ENCODE assay signal across 11 mouse cellular contexts in genomic region chr16:30655798-30656221, GRCm38 (mm10). TPM values are rescaled to one million over a fixed set of nuclear protein-coding genes. Genes with fewer than 3 reads are reported as not detected.
DNase-seq lines count a peak whose midpoint lies in the region; ATAC-seq and TF ChIP-seq lines count a peak whose summit lies in the region.
"Had no signal": no experiment of that assay in that cellular context is flagged by ENCODE, and none has a peak within 500 bp of the region (broad histone marks: within the 10 kb centered on the region; RNA-seq: fewer than 3 reads in every experiment).

No protein-coding gene starts in this region.

- DNase-seq in hindbrain, embryonic 10.5 days (ENCODE audit: low spot score): peak; percentile 15
- DNase-seq in 3134 (ENCODE audit: extremely low read depth, insufficient read length, low spot score) (peak; percentile 51), 3T3-L1 (ENCODE audit: low read depth, low spot score) (peak; percentile 91)
- DNase-seq in layer of hippocampus, postnatal 36 days: no peak
- no peak for DNase-seq in cerebellum, adult 2 months
- DNase-seq: cerebellum, postnatal 14 days; gastrocnemius, postnatal 25 days had no signal

- H3K4me2 ChIP-seq in hindbrain, embryonic 13.5 days: no peak overlapping the region
- H3K4me2 ChIP-seq in forebrain, embryonic 13.5 days: no peak overlapping the region
- H3K4me2 ChIP-seq: liver, embryonic 12.5 days had no signal

- no peaks in the 10 kb centered on the region for H3K27me3 ChIP-seq in hindbrain, embryonic 10.5 days (ENCODE audit: insufficient read depth, poor library complexity, severe bottlenecking)
- H3K27me3 ChIP-seq in hindbrain, embryonic 13.5 days: no peaks in the 10 kb centered on the region
- H3K27me3 ChIP-seq in forebrain, embryonic 13.5 days: no peaks in the 10 kb centered on the region
- H3K27me3 ChIP-seq in cerebellum, adult 2 months (ENCODE audit: control insufficient read depth, insufficient read depth, low read length): no peaks in the 10 kb centered on the region
- H3K27me3 ChIP-seq: liver, embryonic 12.5 days had no signal

- WGBS in hindbrain, embryonic 10.5 days: 44% methylated on average over 5 of the region's 5 CpGs
- 39% methylated on average over 5 of the region's 5 CpGs for WGBS in hindbrain, embryonic 13.5 days
- WGBS in forebrain, embryonic 13.5 days: 50% methylated on average over 5 of the region's 5 CpGs
- 79% methylated on average over 5 of the region's 5 CpGs for WGBS in cerebellum, adult 2 months

- no peak for ATAC-seq in hindbrain, embryonic 13.5 days (ENCODE audit: low FRiP score)
- ATAC-seq in forebrain, embryonic 13.5 days: 0 out of 2 replicates have a peak, but pooled peaks have one; percentile 50
- ATAC-seq in monocyte, adult 5-6 weeks (replicated peaks; ENCODE audit: insufficient number of reproducible peaks, low FRiP score, low TSS enrichment, poor library complexity, severe bottlenecking): no peak
- ATAC-seq: liver, embryonic 12.5 days had no signal

- H3K27ac ChIP-seq in hindbrain, embryonic 10.5 days: peak overlapping the region; percentile 29; the same call in 1 of the 2 replicates
- no peak overlapping the region for H3K27ac ChIP-seq in hindbrain, embryonic 13.5 days
- H3K27ac ChIP-seq in forebrain, embryonic 13.5 days: no peak overlapping the region
- H3K27ac ChIP-seq in cerebellum, adult 2 months (ENCODE audit: insufficient read depth, low read length): no peak overlapping the region
- H3K27ac ChIP-seq: liver, embryonic 12.5 days had no signal

- H3K9ac ChIP-seq in hindbrain, embryonic 13.5 days: no peak overlapping the region
- no peak overlapping the region for H3K9ac ChIP-seq in forebrain, embryonic 13.5 days
- H3K9ac ChIP-seq: liver, embryonic 12.5 days had no signal

- H3K9me3 ChIP-seq in hindbrain, embryonic 10.5 days: no peaks in the 10 kb centered on the region
- H3K9me3 ChIP-seq in hindbrain, embryonic 13.5 days: no peaks in the 10 kb centered on the region
- H3K9me3 ChIP-seq in forebrain, embryonic 13.5 days (replicated peaks): no peaks in the 10 kb centered on the region
- H3K9me3 ChIP-seq: liver, embryonic 12.5 days had no signal

- no peaks in the 10 kb centered on the region for H3K36me3 ChIP-seq in hindbrain, embryonic 10.5 days
- no peaks in the 10 kb centered on the region for H3K36me3 ChIP-seq in hindbrain, embryonic 13.5 days
- H3K36me3 ChIP-seq in forebrain, embryonic 13.5 days (ENCODE audit: poor library complexity, severe bottlenecking): no peaks in the 10 kb centered on the region
- H3K36me3 ChIP-seq: liver, embryonic 12.5 days had no signal

- TF ChIP-seq POLR2A in cerebellum, adult 2 months (IDR thresholded peaks at IDR 0.05; ENCODE audit: borderline replicate concordance, insufficient read depth, low read length): no peak

- H3K4me3 ChIP-seq in hindbrain, embryonic 10.5 days: no peak overlapping the region
- no peak overlapping the region for H3K4me3 ChIP-seq in hindbrain, embryonic 13.5 days
- no peak overlapping the region for H3K4me3 ChIP-seq in forebrain, embryonic 13.5 days
- no peak overlapping the region for H3K4me3 ChIP-seq in cerebellum, adult 2 months (replicated peaks; ENCODE audit: insufficient read depth, low read depth, low read length)
- H3K4me3 ChIP-seq: liver, embryonic 12.5 days had no signal

- peaks cover 14% of the 10 kb centered on the region for H3K4me1 ChIP-seq in hindbrain, embryonic 10.5 days (replicated peaks)
- peaks cover 10% of the 10 kb centered on the region; the same call in 1 of the 2 replicates for H3K4me1 ChIP-seq in hindbrain, embryonic 13.5 days (replicated peaks)
- H3K4me1 ChIP-seq in forebrain, embryonic 13.5 days: peaks cover 13% of the 10 kb centered on the region
- H3K4me1 ChIP-seq in cerebellum, adult 2 months (ENCODE audit: control insufficient read depth, insufficient read depth, low read length): peaks cover 4% of the 10 kb centered on the region
- H3K4me1 ChIP-seq: liver, embryonic 12.5 days had no signal

- TF ChIP-seq CTCF in cerebellum, adult 2 months (IDR thresholded peaks at IDR 0.05; ENCODE audit: borderline replicate concordance, insufficient read depth, low read depth, low read length): no peak

RNA-seq across cellular contexts. Expression of gene Fam43a, which starts 56.3 kb away (rescaled TPM):
- polyA plus RNA-seq in hindbrain, embryonic 10.5 days (2016; fragmentation: Nextera tagmentation; extraction: Ambion mirVana): 15.5 and 16.6 TPM in 2 replicates
- 15.9 and 16.2 TPM in 2 replicates for polyA plus RNA-seq in hindbrain, embryonic 13.5 days (2015; fragmentation: Nextera tagmentation; extraction: Ambion mirVana)
- polyA plus RNA-seq in forebrain, embryonic 13.5 days (2015; fragmentation: Nextera tagmentation; extraction: Ambion mirVana): 6.8 and 8.3 TPM in 2 replicates
- total RNA-seq in monocyte, adult 5-6 weeks (2017): 18.4 to 27.0 TPM (median 26.3 TPM) in 3 replicates
- 10 to 100 TPM in 1 of 2 experiments, 1 to 10 TPM in 1; 9.6 to 13.6 TPM for total RNA-seq in layer of hippocampus, postnatal 36 days (2021)
- 15.2 and 16.0 TPM in 2 replicates for polyA plus RNA-seq in cerebellum, adult 2 months (2012; rRNA removed)

Comparison
In these comparisons a context has a peak if more than half of its experiments do, and no peak if none do; other contexts are left out.
1. DNase-seq: peak in hindbrain, embryonic 10.5 days (single experiment), 3134 (single experiment) and 3T3-L1 (single experiment); none in layer of hippocampus, postnatal 36 days (0 of 2) and cerebellum, adult 2 months (0 of 2).